Mouse (Mus musculus) central nervous system, embryonic 11.5 days (tissue): ENCODE data around the gene Vps18. TPM values are rescaled to one million over a fixed set of nuclear protein-coding genes. Genes with fewer than 3 reads are reported as not detected.

ENCODE experiments used
- polyA plus RNA-seq: library from polyadenylated mRNA; depleted of rRNA; stranded (reverse); fragments of >200 nt; gene quantifications from 2 replicates; pipeline ENCODE4 v1.2.3, GENCODE M21; 2012; rRNA removed

Vps18 gene
- 14.3 and 16.2 TPM in 2 replicates for polyA plus RNA-seq

DNA sequence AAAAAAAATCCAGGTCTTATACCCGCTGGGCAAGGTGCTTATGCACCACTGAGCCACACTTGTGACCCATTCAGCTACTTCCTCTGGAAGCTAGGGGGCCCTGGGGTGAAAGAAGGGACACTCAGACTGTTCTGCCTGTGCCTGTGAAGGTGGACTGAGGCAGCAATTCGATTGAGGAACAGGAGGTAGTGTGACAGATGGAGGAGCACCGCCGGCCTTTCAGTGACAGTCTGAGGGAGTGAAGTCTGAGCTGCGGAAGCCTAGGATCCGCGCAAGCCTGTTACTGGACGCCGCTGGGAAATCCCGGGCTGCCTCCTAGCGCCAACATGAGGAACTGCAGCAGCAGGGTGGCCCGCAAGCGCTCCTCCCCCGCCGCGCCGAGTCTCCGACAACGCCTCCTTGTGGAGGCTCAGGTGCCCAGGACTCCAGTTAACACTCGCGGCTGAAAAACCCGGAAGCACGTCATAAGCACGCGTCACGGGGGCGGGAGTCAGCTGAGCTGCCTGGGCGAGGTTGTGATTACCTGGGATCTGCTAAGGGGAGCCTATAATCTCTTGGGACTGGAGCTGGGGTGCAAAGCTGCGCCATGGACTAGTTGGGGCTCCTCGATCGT lies at the start of gene Vps18:
Gene Vps18 (plus strand): TSS at position 471 of the 613 bp plus-strand sequence.

DNA sequence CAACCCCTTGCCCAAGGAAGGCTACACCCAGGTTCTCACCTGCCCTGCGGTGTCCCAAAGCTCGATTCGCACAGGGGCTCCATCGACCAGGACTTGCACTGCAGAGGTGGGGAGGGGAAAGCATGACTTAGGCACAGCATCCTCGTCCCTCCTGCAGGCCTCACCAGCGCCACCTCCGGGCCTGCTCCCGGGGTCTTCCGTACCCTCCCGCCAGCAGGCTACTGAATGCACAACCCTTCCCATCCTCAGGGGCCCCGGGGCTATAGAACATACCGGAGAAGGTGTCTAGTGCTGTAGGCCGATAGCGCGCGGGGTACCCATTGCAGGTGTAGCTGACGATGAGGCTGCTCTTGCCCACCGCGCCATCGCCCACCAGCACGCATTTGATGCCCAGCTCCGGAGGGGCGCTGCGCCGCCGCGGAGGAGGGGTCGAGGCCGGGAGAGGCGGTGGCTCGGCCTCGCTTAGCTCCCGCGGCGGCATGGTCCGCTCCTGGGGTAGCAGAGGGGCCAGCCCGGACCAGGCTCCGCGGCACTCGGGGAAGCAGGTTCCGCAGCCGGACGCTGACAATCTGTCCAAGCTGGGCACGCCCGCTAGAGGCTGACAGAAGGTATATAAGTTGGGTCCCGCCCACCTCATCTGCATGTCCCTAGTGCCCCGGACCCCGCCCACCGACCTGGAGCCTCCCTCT lies 17.8 kb upstream of the Vps18 start, which contains the start of gene Rhov:
Gene Rhov (minus strand): TSS at position 630 of the 689 bp plus-strand sequence.

DNA sequence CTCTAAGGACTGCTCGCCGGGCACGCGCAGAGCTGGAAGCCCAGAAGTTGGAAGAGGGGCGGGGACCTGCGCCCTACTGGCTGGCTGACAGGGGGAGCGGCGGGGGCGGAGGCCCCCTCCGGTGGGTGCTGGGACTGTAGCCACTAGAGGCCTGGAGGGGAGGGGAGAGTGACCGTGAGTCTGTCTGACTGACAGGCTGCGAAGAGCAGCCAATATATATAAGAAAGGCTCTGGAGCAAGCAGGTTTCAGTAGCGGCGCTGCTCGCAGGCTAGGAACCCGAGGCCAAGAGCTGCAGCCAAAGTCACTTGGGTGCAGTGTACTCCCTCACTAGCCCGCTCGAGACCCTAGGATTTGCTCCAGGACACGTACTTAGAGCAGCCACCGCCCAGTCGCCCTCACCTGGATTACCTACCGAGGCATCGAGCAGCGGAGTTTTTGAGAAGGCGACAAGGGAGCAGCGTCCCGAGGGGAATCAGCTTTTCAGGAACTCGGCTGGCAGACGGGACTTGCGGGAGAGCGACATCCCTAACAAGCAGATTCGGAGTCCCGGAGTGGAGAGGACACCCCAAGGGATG lies 37.1 kb downstream of the Vps18 start, which contains the start of gene Dll4:
Gene Dll4 (plus strand): TSS at position 217 of the 576 bp plus-strand sequence.

Other genes with a start within 250 kb of the Vps18 start
- gene Knl1, start 241.6 kb upstream of the Vps18 start, polyA plus RNA-seq, result 10.9 and 14.5 TPM in 2 replicates
- 52.8 and 53.0 TPM in 2 replicates for gene Rad51, start 175.9 kb upstream of the Vps18 start, polyA plus RNA-seq
- gene Rmdn3, start 131.7 kb upstream of the Vps18 start, polyA plus RNA-seq, result 32.3 and 40.1 TPM in 2 replicates
- gene Gchfr, start 121.0 kb upstream of the Vps18 start, polyA plus RNA-seq, result 1.8 and 3.3 TPM in 2 replicates
- gene Gm14137, start 114.2 kb upstream of the Vps18 start, polyA plus RNA-seq, result 0.02 TPM in 1 of 2 replicates, not detected in the other
- gene Zfyve19, start 80.1 kb upstream of the Vps18 start, polyA plus RNA-seq, result 42.1 and 53.1 TPM in 2 replicates
- 35.0 and 61.3 TPM in 2 replicates for gene Dnajc17, start 79.9 kb upstream of the Vps18 start, polyA plus RNA-seq
- 0.06 TPM in 1 of 2 replicates, not detected in the other for gene Ppp1r14d, start 58.8 kb upstream of the Vps18 start, polyA plus RNA-seq
- 1.6 and 2.7 TPM in 2 replicates for gene Spint1, start 51.4 kb upstream of the Vps18 start, polyA plus RNA-seq
- 0.98 and 1.7 TPM in 2 replicates for gene Rhov, start 17.5 kb upstream of the Vps18 start, polyA plus RNA-seq
- 4.0 and 5.0 TPM in 2 replicates for gene Dll4, start 37.0 kb downstream of the Vps18 start, polyA plus RNA-seq
- 0.59 and 1.0 TPM in 2 replicates for gene Chac1, start 62.5 kb downstream of the Vps18 start, polyA plus RNA-seq
- gene Ino80, start 188.9 kb downstream of the Vps18 start, polyA plus RNA-seq, result 14.3 and 15.8 TPM in 2 replicates